Mouse (Mus musculus): ENCODE results near the gene Siae.

The Siae gene

GRCm38 (mm10) chr9:37625129-37625528 is 69.6 kb downstream of the Siae start:
- no peak for DNase-seq (ENCODE audit: low spot score in 2 of 2)

GRCm38 (mm10) chr9:37625641-37626040 is 70.1 kb downstream of the Siae start:
- peak; percentile 67 to 73 for DNase-seq (ENCODE audit: low spot score in 2 of 2)

GRCm38 (mm10) chr9:37626103-37626567 is 70.6 kb downstream of the Siae start:
- DNase-seq (ENCODE audit: low spot score in 2 of 2) = no peak

- no peak for DNase-seq (ENCODE audit: low spot score in 2 of 2)
Observed at GRCm38 (mm10) chr9:37627263-37627662, 71.8 kb downstream of the Siae start.

- no peak for DNase-seq (ENCODE audit: low spot score in 2 of 2)
Observed at GRCm38 (mm10) chr9:37628581-37628980, 73.1 kb downstream of the Siae start.

GRCm38 (mm10) chr9:37629941-37630340 is 74.4 kb downstream of the Siae start:
- no peak for DNase-seq (ENCODE audit: low spot score in 2 of 2)

- DNase-seq (ENCODE audit: low spot score in 2 of 2) = no peak
Observed at GRCm38 (mm10) chr9:37632305-37632704, 76.8 kb downstream of the Siae start.

- no peak for DNase-seq (ENCODE audit: low spot score in 2 of 2)
Observed at GRCm38 (mm10) chr9:37634269-37634668, 78.8 kb downstream of the Siae start.

- DNase-seq (ENCODE audit: low spot score in 2 of 2) = peak; percentile 28 to 53
Observed at GRCm38 (mm10) chr9:37636335-37636734, 80.8 kb downstream of the Siae start.

GRCm38 (mm10) chr9:37636800-37637542 is 81.5 kb downstream of the Siae start:
- DNase-seq (ENCODE audit: low spot score in 2 of 2) = no peak

- no peak for DNase-seq (ENCODE audit: low spot score in 2 of 2)
Observed at GRCm38 (mm10) chr9:37638721-37639120, 83.2 kb downstream of the Siae start.

- DNase-seq (ENCODE audit: low spot score in 2 of 2) = no peak
Observed at GRCm38 (mm10) chr9:37646246-37646645, 90.7 kb downstream of the Siae start.

- no peak for DNase-seq (ENCODE audit: low spot score in 2 of 2)
Observed at GRCm38 (mm10) chr9:37650639-37651038, 95.1 kb downstream of the Siae start.

- no peak for DNase-seq (ENCODE audit: low spot score in 2 of 2)
Observed at GRCm38 (mm10) chr9:37653836-37654235, 98.3 kb downstream of the Siae start.

- DNase-seq (ENCODE audit: low spot score in 2 of 2) = no peak
Observed at GRCm38 (mm10) chr9:37655961-37656360, 100.5 kb downstream of the Siae start.

- DNase-seq (ENCODE audit: low spot score in 2 of 2) = no peak
Observed at GRCm38 (mm10) chr9:37656439-37656881, 101.0 kb downstream of the Siae start.

GRCm38 (mm10) chr9:37656931-37657481 is 101.5 kb downstream of the Siae start, which contains the start of gene Tbrg1:
Tbrg1 (minus strand) TSS chr9:37657312.
- DNase-seq (ENCODE audit: low spot score in 2 of 2) = peak; percentile 39 to 71

GRCm38 (mm10) chr9:37659413-37659812 is 103.9 kb downstream of the Siae start:
- DNase-seq (ENCODE audit: low spot score in 2 of 2) = no peak

- DNase-seq (ENCODE audit: low spot score in 2 of 2) = no peak
Observed at GRCm38 (mm10) chr9:37663210-37663609, 107.7 kb downstream of the Siae start.

GRCm38 (mm10) chr9:37664604-37665003 is 109.1 kb downstream of the Siae start:
- no peak for DNase-seq (ENCODE audit: low spot score in 2 of 2)

- no peak for DNase-seq (ENCODE audit: low spot score in 2 of 2)
Observed at GRCm38 (mm10) chr9:37666045-37666444, 110.5 kb downstream of the Siae start.

GRCm38 (mm10) chr9:37669115-37669514 is 113.6 kb downstream of the Siae start, which contains the start of gene Panx3:
Panx3 (minus strand) TSS chr9:37669235.
- no peak for DNase-seq (ENCODE audit: low spot score in 2 of 2)

GRCm38 (mm10) chr9:37669678-37670077 is 114.2 kb downstream of the Siae start:
- no peak for DNase-seq (ENCODE audit: low spot score in 2 of 2)
